Mouse (Mus musculus): ENCODE measurements around the gene Olfr1366. TPM values are rescaled to one million over a fixed set of nuclear protein-coding genes. Genes with fewer than 3 reads are reported as not detected.
"Not testable (repeated sequence)": the region's sequence is repeated elsewhere in the genome, so short reads cannot be mapped to it uniquely, and the experiment has no call there.

Gene Olfr1366
- polyA plus RNA-seq, 1 experiment from 2014 or later: 0.18 TPM

DNA sequence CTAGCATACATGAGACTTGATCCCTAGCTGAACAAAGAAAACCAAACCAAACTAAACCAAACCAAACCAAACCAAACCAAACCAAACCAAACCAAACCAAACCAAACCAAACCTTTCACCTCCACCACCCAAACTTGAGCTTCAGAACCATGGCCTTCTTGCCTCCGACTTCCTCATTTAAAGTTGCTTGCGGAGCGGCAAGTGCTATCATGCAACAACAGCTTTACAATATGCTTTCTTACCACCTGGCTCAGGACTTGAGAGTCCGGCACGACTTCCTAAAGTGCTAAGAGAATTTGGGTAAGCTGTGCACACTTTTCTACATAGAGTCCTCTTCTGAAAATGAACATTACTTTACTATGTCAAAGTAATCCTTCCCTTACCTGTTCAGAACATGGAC lies 40.3 kb downstream of the Olfr1366 start:
- WGBS: 81% methylated on average over 5 of the region's 5 CpGs
- no peak overlapping the region for H3K9ac ChIP-seq (ENCODE audit: low read depth, low read length)

DNA sequence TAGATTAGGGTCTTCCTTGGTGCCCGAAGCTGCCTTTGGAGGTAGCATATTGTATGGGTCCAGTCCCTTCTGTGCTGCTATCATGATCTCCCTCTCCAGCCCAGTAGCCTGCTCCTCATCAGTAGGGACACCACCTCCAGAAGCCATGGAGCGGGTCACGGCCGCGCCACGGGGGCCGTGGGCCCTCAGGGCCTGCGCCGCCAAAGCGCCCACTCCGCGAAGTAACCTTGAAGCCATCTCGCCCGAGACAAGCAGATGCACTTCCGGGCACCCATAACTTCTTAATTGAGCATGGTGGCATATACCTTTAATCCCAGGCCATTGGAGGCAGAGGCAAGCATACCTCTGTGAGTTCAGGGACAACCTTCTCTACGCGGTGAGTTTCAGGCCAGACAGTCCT lies 41.4 kb downstream of the Olfr1366 start, which contains the start of gene Gm11273:
Gm11273 (minus strand) TSS at position 237 of the 400 bp plus-strand sequence.
- not testable (repeated sequence) for H3K4me3 ChIP-seq (ENCODE audit: low read length); H3K27ac ChIP-seq (ENCODE audit: low read depth, low read length); H3K27me3 ChIP-seq (ENCODE audit: control insufficient read depth, insufficient read depth, low read length); H3K4me2 ChIP-seq (replicated peaks; ENCODE audit: low read depth, low read length); H3K4me1 ChIP-seq (ENCODE audit: control insufficient read depth, insufficient read depth, low read length); H3K36me3 ChIP-seq (ENCODE audit: control insufficient read depth, insufficient read depth, low read length); H3K9ac ChIP-seq (ENCODE audit: low read depth, low read length); H3K9me3 ChIP-seq (ENCODE audit: control insufficient read depth, low read length); ATAC-seq (ENCODE audit: low FRiP score, low TSS enrichment)
- WGBS: 97% methylated on average over 17 of the region's 17 CpGs

More for the DNA sequence above, 40.3 kb downstream of the Olfr1366 start:
- no peak overlapping the region for H3K27ac ChIP-seq (ENCODE audit: low read depth, low read length)
- no peaks in the 10 kb centered on the region for H3K9me3 ChIP-seq (ENCODE audit: control insufficient read depth, low read length)
- ATAC-seq (ENCODE audit: low FRiP score, low TSS enrichment): no peak
- H3K36me3 ChIP-seq (ENCODE audit: control insufficient read depth, insufficient read depth, low read length): no peaks in the 10 kb centered on the region
- H3K4me1 ChIP-seq (ENCODE audit: control insufficient read depth, insufficient read depth, low read length): no peaks in the 10 kb centered on the region
- no peak overlapping the region for H3K4me3 ChIP-seq (ENCODE audit: low read length)
- H3K27me3 ChIP-seq (ENCODE audit: control insufficient read depth, insufficient read depth, low read length): no peaks in the 10 kb centered on the region
- H3K4me2 ChIP-seq (replicated peaks; ENCODE audit: low read depth, low read length): no peak overlapping the region

DNA sequence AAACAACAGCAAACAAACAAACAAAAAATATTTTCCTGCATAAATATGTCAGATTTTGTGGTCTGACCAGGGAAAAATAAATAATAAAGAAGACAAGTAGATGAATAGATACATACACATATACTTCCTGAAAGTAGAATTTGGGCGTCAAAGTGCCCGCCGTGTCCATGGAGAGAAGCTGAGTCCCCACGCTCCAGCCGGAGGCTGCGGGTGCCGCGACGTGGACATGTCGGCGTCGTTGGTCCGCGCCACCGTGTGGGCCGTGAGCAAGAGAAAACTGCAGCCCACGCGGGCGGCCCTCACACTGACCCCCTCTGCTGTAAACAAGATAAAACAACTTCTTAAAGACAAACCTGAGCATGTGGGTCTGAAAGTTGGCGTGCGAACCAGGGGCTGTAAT lies 47.5 kb downstream of the Olfr1366 start, which contains the start of gene AK157302:
AK157302 (plus strand) TSS at position 144 of the 400 bp plus-strand sequence.
- no peaks in the 10 kb centered on the region for H3K9me3 ChIP-seq (ENCODE audit: control insufficient read depth, low read length)
- no peak within 1 kb of the TSS for H3K9ac ChIP-seq (ENCODE audit: low read depth, low read length)
- no peak within 1 kb of the TSS for H3K4me3 ChIP-seq (ENCODE audit: low read length)
- ATAC-seq (ENCODE audit: low FRiP score, low TSS enrichment): no peak
- no peaks in the 10 kb centered on the region for H3K4me1 ChIP-seq (ENCODE audit: control insufficient read depth, insufficient read depth, low read length)
- no peak within 1 kb of the TSS for H3K4me2 ChIP-seq (replicated peaks; ENCODE audit: low read depth, low read length)
- no peaks in the 10 kb centered on the region for H3K36me3 ChIP-seq (ENCODE audit: control insufficient read depth, insufficient read depth, low read length)
- 89% methylated on average over 21 of the region's 21 CpGs for WGBS
- no peaks in the 10 kb centered on the region for H3K27me3 ChIP-seq (ENCODE audit: control insufficient read depth, insufficient read depth, low read length)
- no peak within 1 kb of the TSS for H3K27ac ChIP-seq (ENCODE audit: low read depth, low read length)

GRCm38 (mm10) chr13:21492847-21493246 lies 49.8 kb downstream of the Olfr1366 start:
- 95% methylated on average over 5 of the region's 5 CpGs for WGBS
- ATAC-seq (ENCODE audit: low FRiP score, low TSS enrichment): no peak

DNA sequence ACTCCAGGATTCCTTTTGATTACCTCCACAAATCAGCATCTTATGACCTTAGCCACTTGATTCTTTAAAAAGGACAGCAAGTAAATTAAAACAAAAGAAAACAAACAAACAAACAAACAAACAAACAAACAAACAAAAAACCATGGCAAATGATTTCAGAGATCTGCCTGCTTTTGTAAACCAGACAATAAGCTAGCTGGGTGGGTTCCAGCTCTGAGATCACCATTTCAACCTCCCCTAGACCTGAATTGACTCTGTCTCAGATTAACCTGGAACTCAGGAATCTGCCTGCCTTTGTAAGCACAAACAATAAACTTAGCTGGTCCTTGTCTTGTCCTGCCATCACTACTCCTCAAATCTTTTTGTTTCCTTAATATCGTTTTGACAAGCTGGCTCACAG lies 55.7 kb downstream of the Olfr1366 start:
- no peak overlapping the region for H3K9ac ChIP-seq (ENCODE audit: low read depth, low read length)
- no peak overlapping the region for H3K27ac ChIP-seq (ENCODE audit: low read depth, low read length)
- WGBS: 86% methylated on average over 1 of the region's 1 CpGs
- H3K36me3 ChIP-seq (ENCODE audit: control insufficient read depth, insufficient read depth, low read length): no peaks in the 10 kb centered on the region
- H3K4me3 ChIP-seq (ENCODE audit: low read length): no peak overlapping the region
- H3K9me3 ChIP-seq (ENCODE audit: control insufficient read depth, low read length): no peaks in the 10 kb centered on the region
- H3K4me1 ChIP-seq (ENCODE audit: control insufficient read depth, insufficient read depth, low read length): no peaks in the 10 kb centered on the region
- no peaks in the 10 kb centered on the region for H3K27me3 ChIP-seq (ENCODE audit: control insufficient read depth, insufficient read depth, low read length)
- no peak for ATAC-seq (ENCODE audit: low FRiP score, low TSS enrichment)
- H3K4me2 ChIP-seq (replicated peaks; ENCODE audit: low read depth, low read length): no peak overlapping the region

More at GRCm38 (mm10) chr13:21492847-21493246, 49.8 kb downstream of the Olfr1366 start:
- Histone ChIP-seq H3K27ac (ENCODE audit: low read depth, low read length) (no peak overlapping the region), H3K4me2 (replicated peaks; ENCODE audit: low read depth, low read length) (no peak overlapping the region), H3K4me3 (ENCODE audit: low read length) (no peak overlapping the region), H3K9ac (ENCODE audit: low read depth, low read length) (no peak overlapping the region), H3K36me3 (ENCODE audit: control insufficient read depth, insufficient read depth, low read length) (no peaks in the 10 kb centered on the region), H3K9me3 (ENCODE audit: control insufficient read depth, low read length) (no peaks in the 10 kb centered on the region), H3K27me3 (ENCODE audit: control insufficient read depth, insufficient read depth, low read length) (no peaks in the 10 kb centered on the region), H3K4me1 (ENCODE audit: control insufficient read depth, insufficient read depth, low read length) (no peaks in the 10 kb centered on the region)

Other genes with a start within 250 kb of the Olfr1366 start
- gene Gpx6, start 230.7 kb downstream of the Olfr1366 start, polyA plus RNA-seq (2014; fragmentation: Nextera tagmentation; extraction: Ambion mirVana): 3.4 and 3.9 TPM in 2 replicates
- gene Olfr1367, start 195.9 kb downstream of the Olfr1366 start, polyA plus RNA-seq (2014; fragmentation: Nextera tagmentation; extraction: Ambion mirVana): not detected in 2 replicates
- 10.9 and 15.5 TPM in 2 replicates for gene Zscan12, start 180.0 kb downstream of the Olfr1366 start, polyA plus RNA-seq (2014; fragmentation: Nextera tagmentation; extraction: Ambion mirVana)
- gene Zkscan3, start 140.1 kb downstream of the Olfr1366 start, polyA plus RNA-seq (2014; fragmentation: Nextera tagmentation; extraction: Ambion mirVana): 73.9 and 80.4 TPM in 2 replicates
- 3.4 and 4.9 TPM in 2 replicates for gene Pgbd1, start 101.8 kb downstream of the Olfr1366 start, polyA plus RNA-seq (2014; fragmentation: Nextera tagmentation; extraction: Ambion mirVana)
- gene Zscan26, start 89.1 kb downstream of the Olfr1366 start, polyA plus RNA-seq (2014; fragmentation: Nextera tagmentation; extraction: Ambion mirVana): 23.5 and 27.6 TPM in 2 replicates
- gene Nkapl, start 74.3 kb downstream of the Olfr1366 start, polyA plus RNA-seq (2014; fragmentation: Nextera tagmentation; extraction: Ambion mirVana): 2.2 and 2.6 TPM in 2 replicates
- 3.2 and 3.8 TPM in 2 replicates for gene Zkscan4, start 63.9 kb downstream of the Olfr1366 start, polyA plus RNA-seq (2014; fragmentation: Nextera tagmentation; extraction: Ambion mirVana)
- not detected in 2 replicates for gene Gm10065, start 63.4 kb downstream of the Olfr1366 start, polyA plus RNA-seq (2014; fragmentation: Nextera tagmentation; extraction: Ambion mirVana)
- gene AK157302, start 47.6 kb downstream of the Olfr1366 start, polyA plus RNA-seq (2014; fragmentation: Nextera tagmentation; extraction: Ambion mirVana): 0.23 and 0.34 TPM in 2 replicates
- 4.7 and 7.2 TPM in 2 replicates for gene Gm11273, start 41.4 kb downstream of the Olfr1366 start, polyA plus RNA-seq (2014; fragmentation: Nextera tagmentation; extraction: Ambion mirVana)
- gene Zkscan8, start 11.7 kb downstream of the Olfr1366 start, polyA plus RNA-seq (2014; fragmentation: Nextera tagmentation; extraction: Ambion mirVana): 7.3 and 11.8 TPM in 2 replicates
- gene Olfr1535, start 17.1 kb upstream of the Olfr1366 start, polyA plus RNA-seq (2014; fragmentation: Nextera tagmentation; extraction: Ambion mirVana): 0.05 TPM in 1 of 2 replicates, not detected in the other
- gene Olfr1364, start 39.0 kb upstream of the Olfr1366 start, polyA plus RNA-seq (2014; fragmentation: Nextera tagmentation; extraction: Ambion mirVana): not detected in 2 replicates
- gene Olfr1362, start 71.2 kb upstream of the Olfr1366 start, polyA plus RNA-seq (2014; fragmentation: Nextera tagmentation; extraction: Ambion mirVana): not detected in 2 replicates
- 0.07 TPM in 1 of 2 replicates, not detected in the other for gene Olfr11, start 99.7 kb upstream of the Olfr1366 start, polyA plus RNA-seq (2014; fragmentation: Nextera tagmentation; extraction: Ambion mirVana)
- not detected in 2 replicates for gene Olfr1361, start 120.6 kb upstream of the Olfr1366 start, polyA plus RNA-seq (2014; fragmentation: Nextera tagmentation; extraction: Ambion mirVana)
- gene Olfr1360, start 134.6 kb upstream of the Olfr1366 start, polyA plus RNA-seq (2014; fragmentation: Nextera tagmentation; extraction: Ambion mirVana): not detected in 2 replicates
- not detected in 2 replicates for gene Olfr1359, start 155.3 kb upstream of the Olfr1366 start, polyA plus RNA-seq (2014; fragmentation: Nextera tagmentation; extraction: Ambion mirVana)
- 3.3 and 5.5 TPM in 2 replicates for gene Hist1h2bl, start 173.3 kb upstream of the Olfr1366 start, polyA plus RNA-seq (2014; fragmentation: Nextera tagmentation; extraction: Ambion mirVana)
- 28.1 and 88.2 TPM in 2 replicates for gene Hist1h2ai, start 173.6 kb upstream of the Olfr1366 start, polyA plus RNA-seq (2014; fragmentation: Nextera tagmentation; extraction: Ambion mirVana)
- 11.7 and 35.9 TPM in 2 replicates for gene Hist1h3h, start 174.9 kb upstream of the Olfr1366 start, polyA plus RNA-seq (2014; fragmentation: Nextera tagmentation; extraction: Ambion mirVana)
- gene Hist1h2bm, start 179.2 kb upstream of the Olfr1366 start, polyA plus RNA-seq (2014; fragmentation: Nextera tagmentation; extraction: Ambion mirVana): 6.8 and 12.6 TPM in 2 replicates
- gene Hist1h4j, start 192.3 kb upstream of the Olfr1366 start, polyA plus RNA-seq (2014; fragmentation: Nextera tagmentation; extraction: Ambion mirVana): 2.4 and 2.6 TPM in 2 replicates
- gene Hist1h4k, start 207.7 kb upstream of the Olfr1366 start, polyA plus RNA-seq (2014; fragmentation: Nextera tagmentation; extraction: Ambion mirVana): 2.9 and 7.8 TPM in 2 replicates
- gene Hist1h2ak, start 211.0 kb upstream of the Olfr1366 start, polyA plus RNA-seq (2014; fragmentation: Nextera tagmentation; extraction: Ambion mirVana): 18.5 and 21.7 TPM in 2 replicates
- 2.0 and 11.0 TPM in 2 replicates for gene Hist1h2bn, start 211.3 kb upstream of the Olfr1366 start, polyA plus RNA-seq (2014; fragmentation: Nextera tagmentation; extraction: Ambion mirVana)
- 18.8 and 27.0 TPM in 2 replicates for gene Hist1h1b, start 237.8 kb upstream of the Olfr1366 start, polyA plus RNA-seq (2014; fragmentation: Nextera tagmentation; extraction: Ambion mirVana)
- 212 and 289 TPM in 2 replicates for gene Hist1h3i, start 240.6 kb upstream of the Olfr1366 start, polyA plus RNA-seq (2014; fragmentation: Nextera tagmentation; extraction: Ambion mirVana)
- 11.0 and 12.2 TPM in 2 replicates for gene Hist1h2an, start 244.4 kb upstream of the Olfr1366 start, polyA plus RNA-seq (2014; fragmentation: Nextera tagmentation; extraction: Ambion mirVana)
- gene Hist1h2bp, start 244.7 kb upstream of the Olfr1366 start, polyA plus RNA-seq (2014; fragmentation: Nextera tagmentation; extraction: Ambion mirVana): 1.9 and 4.3 TPM in 2 replicates

Data from kidney, embryonic 14.5 days (tissue).